Mouse (Mus musculus) heart, adult 2 months (tissue): ENCODE measurements around the gene Thsd7a. TPM values are rescaled to one million over a fixed set of nuclear protein-coding genes. Genes with fewer than 3 reads are reported as not detected.

Experiments
- DNase-seq, 2 experiments: peaks; one replicate each; pipeline ENCODE4 v3.0.0; 2021
- H3K27ac ChIP-seq: fragments of 200-600 bp; 2 replicates; pipeline ENCODE4 v1.8.1; 2022
- H3K27me3 ChIP-seq: fragments of 200-500 bp; 2 replicates; pipeline ENCODE4 v1.6.1; 2012; ENCODE audit warnings: mild to moderate bottlenecking, low read length, inconsistent platforms, mixed read lengths; ENCODE audit not compliant: control insufficient read depth, insufficient read depth
- H3K36me3 ChIP-seq: fragments of 200-500 bp; 2 replicates; pipeline ENCODE4 v1.6.1; 2012; ENCODE audit warnings: low read length, inconsistent platforms; ENCODE audit not compliant: control insufficient read depth, insufficient read depth
- H3K4me1 ChIP-seq: fragments of 200-500 bp; 2 replicates; pipeline ENCODE4 v1.6.1; 2011; ENCODE audit warnings: low read length; ENCODE audit not compliant: control insufficient read depth, insufficient read depth
- H3K4me3 ChIP-seq: fragments of 200-600 bp; 2 replicates; pipeline ENCODE4 v1.8.1; 2022
- H3K79me2 ChIP-seq: fragments of 200-500 bp; replicated peaks from 2 replicates; pipeline ENCODE4 v1.6.1; 2012; ENCODE audit warnings: mild to moderate bottlenecking, inconsistent platforms, low read length, moderate library complexity, mixed read lengths; ENCODE audit not compliant: control insufficient read depth, insufficient read depth
- H3K9ac ChIP-seq: fragments of 200-500 bp; 2 replicates; pipeline ENCODE4 v1.6.1; 2012; ENCODE audit warnings: low read depth, mild to moderate bottlenecking, control low read depth, inconsistent platforms, low read length, mixed read lengths
- CTCF ChIP-seq: fragments of 200-600 bp; IDR thresholded peaks from 2 replicates; pipeline ENCODE4 v1.8.1; 2022; ENCODE audit warnings: antibody characterized with exemption, mild to moderate bottlenecking, moderate library complexity
- EP300 ChIP-seq: fragments of 200-500 bp; IDR thresholded peaks from 2 replicates; pipeline ENCODE4 v1.6.1; 2011; ENCODE audit warnings: low read depth, low read length, control low read depth; ENCODE audit not compliant: insufficient read depth
- POLR2A ChIP-seq: fragments of 200-500 bp; IDR thresholded peaks from 2 replicates; pipeline ENCODE4 v1.6.1; 2011; ENCODE audit warnings: mild to moderate bottlenecking, low read depth, low read length, control low read depth; ENCODE audit not compliant: insufficient read depth
- WGBS: fragments of 180-500 bp; shearing (Covaris S2); methylation state at CpG from one replicate; pipeline ENCODE4 v1.1.7; 2018; 5-methylcytosine and 5-hydroxymethylcytosine counted together
- intact Hi-C: fragments of 180-260 bp; cut with DNase I; formaldehyde crosslinking; loops from one replicate; pipeline ENCODE4 v1.15.1; 2025
- polyA plus RNA-seq: library from polyadenylated mRNA; depleted of rRNA; stranded (reverse); fragments of >200 nt; gene quantifications from 2 replicates; pipeline ENCODE4 v1.2.3, GENCODE M21; 2012
- total RNA-seq, 2 experiments: library from RNA; stranded (reverse); gene quantifications; 2 replicates each; pipeline ENCODE4 v1.2.3; 2021

Thsd7a gene
- total and polyA plus RNA-seq, 3 experiments: 1.8 to 13.9 (median 9.4) TPM

- no peak for TF ChIP-seq EP300
- no peak for TF ChIP-seq CTCF
- no peak for TF ChIP-seq POLR2A
- no peaks in the 10 kb centered on the region for H3K27me3 ChIP-seq
- H3K9ac ChIP-seq: no peak overlapping the region
- no peak overlapping the region for H3K4me3 ChIP-seq
- no peaks in the 10 kb centered on the region for H3K79me2 ChIP-seq
- H3K4me1 ChIP-seq: peaks cover 1% of the 10 kb centered on the region
- no peak for DNase-seq
- intact Hi-C loops: no loop called here
- WGBS: 78% methylated on average over 3 of the region's 3 CpGs
- no peak overlapping the region for H3K27ac ChIP-seq
- no peaks in the 10 kb centered on the region for H3K36me3 ChIP-seq
These were observed 400.0 kb downstream of the Thsd7a start for GRCm38 (mm10) chr6:12349105-12349759.

- Histone ChIP-seq H3K4me3 (no peak overlapping the region), H3K9ac (no peak overlapping the region), H3K79me2 (no peaks in the 10 kb centered on the region), H3K27me3 (no peaks in the 10 kb centered on the region), H3K36me3 (no peaks in the 10 kb centered on the region), H3K4me1 (peaks cover 1% of the 10 kb centered on the region), H3K27ac (no peak overlapping the region)
- intact Hi-C loops: no loop called here
- DNase-seq: no peak
- TF ChIP-seq POLR2A (no peak), EP300 (no peak), CTCF (no peak)
These were observed 400.5 kb downstream of the Thsd7a start for GRCm38 (mm10) chr6:12348667-12349066.

GRCm38 (mm10) chr6:12336590-12337584, 412.3 kb downstream of the Thsd7a start:
- no peak overlapping the region for H3K9ac ChIP-seq
- intact Hi-C loops: no loop called here
- DNase-seq: no peak
- H3K27ac ChIP-seq: no peak overlapping the region
- no peaks in the 10 kb centered on the region for H3K4me1 ChIP-seq
- no peak overlapping the region for H3K4me3 ChIP-seq
- TF ChIP-seq POLR2A: no peak
- no peak for TF ChIP-seq CTCF
- no peak for TF ChIP-seq EP300
- H3K79me2 ChIP-seq: no peaks in the 10 kb centered on the region
- 75% methylated on average over 14 of the region's 14 CpGs for WGBS
- H3K27me3 ChIP-seq: no peaks in the 10 kb centered on the region
- no peaks in the 10 kb centered on the region for H3K36me3 ChIP-seq

GRCm38 (mm10) chr6:12315070-12315909, 433.9 kb downstream of the Thsd7a start:
- H3K27ac ChIP-seq: no peak overlapping the region
- no peak for DNase-seq
- no peaks in the 10 kb centered on the region for H3K27me3 ChIP-seq
- no peaks in the 10 kb centered on the region for H3K36me3 ChIP-seq
- intact Hi-C loops: loop anchor here (5.0 kb wide), 2 partner anchors 837 to 967 kb away; no protein-coding TSS in a partner anchor
- no peaks in the 10 kb centered on the region for H3K79me2 ChIP-seq
- 29% methylated on average over 7 of the region's 7 CpGs for WGBS
- H3K4me1 ChIP-seq: no peaks in the 10 kb centered on the region
- H3K9ac ChIP-seq: no peak overlapping the region
- H3K4me3 ChIP-seq: no peak overlapping the region
- TF ChIP-seq EP300 (no peak), CTCF (peak; percentile 75)

DNA sequence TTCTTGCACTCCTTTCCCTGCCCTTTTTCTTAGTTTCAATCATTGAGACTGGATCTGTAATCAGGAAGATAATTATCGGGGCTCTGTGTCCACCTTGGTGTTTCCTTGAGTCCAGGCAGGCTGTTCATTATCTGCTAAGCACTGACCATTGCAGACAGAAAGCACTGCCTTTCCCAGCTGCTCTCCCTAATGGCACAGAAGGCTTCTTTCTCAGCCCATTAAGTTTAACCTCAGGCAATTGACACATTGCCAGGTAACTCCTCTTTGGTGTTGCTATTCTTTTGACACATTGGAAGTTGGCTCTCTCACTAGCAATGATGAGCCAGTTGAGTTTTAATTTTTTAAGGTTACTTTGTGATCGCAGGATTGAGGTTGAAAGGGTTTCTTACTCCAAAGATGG, 441.7 kb downstream of the Thsd7a start:
- intact Hi-C loops: no loop called here
- no peak overlapping the region for H3K9ac ChIP-seq
- WGBS: 85% methylated on average over 2 of the region's 2 CpGs

More for the DNA sequence above, 441.7 kb downstream of the Thsd7a start:
- H3K27ac ChIP-seq: no peak overlapping the region
- no peak for DNase-seq
- H3K79me2 ChIP-seq: no peaks in the 10 kb centered on the region
- H3K4me3 ChIP-seq: no peak overlapping the region
- H3K4me1 ChIP-seq: no peaks in the 10 kb centered on the region
- H3K36me3 ChIP-seq: no peaks in the 10 kb centered on the region
- TF ChIP-seq CTCF (no peak), EP300 (no peak), POLR2A (no peak)
- no peaks in the 10 kb centered on the region for H3K27me3 ChIP-seq
